Comparison of ENCODE assay signal across 25 mouse cellular contexts in genomic region chr4:94605591-94605990, GRCm38 (mm10). TPM values are rescaled to one million over a fixed set of nuclear protein-coding genes. Genes with fewer than 3 reads are reported as not detected.
"Had no signal": no experiment of that assay in that cellular context is flagged by ENCODE, and none has a peak within 500 bp of the region (broad histone marks: within the 10 kb centered on the region; RNA-seq: fewer than 3 reads in every experiment).

No protein-coding gene starts in this region.

- H3K4me3 ChIP-seq: left cerebral cortex, adult 2 months; limb, embryonic 10.5 days; limb, embryonic 13.5 days; liver, embryonic 12.5 days; liver, embryonic 15.5 days; lung, embryonic 15.5 days; megakaryocyte, embryonic 14.5 days; midbrain, embryonic 10.5 days had no signal

- H3K27me3 ChIP-seq: limb, embryonic 13.5 days; liver, embryonic 12.5 days; liver, embryonic 15.5 days; lung, embryonic 15.5 days; megakaryocyte, embryonic 14.5 days had no signal

- H3K4me2 ChIP-seq: limb, embryonic 13.5 days; liver, embryonic 12.5 days; liver, embryonic 15.5 days; lung, embryonic 15.5 days had no signal

- ATAC-seq: hindbrain, postnatal 0 days; inflammation-experienced regulatory T-cells, adult 6 months; intestine, embryonic 16.5 days; liver, embryonic 12.5 days had no signal

- H3K36me3 ChIP-seq: limb, embryonic 10.5 days; limb, embryonic 13.5 days; liver, embryonic 12.5 days; liver, embryonic 15.5 days; lung, embryonic 15.5 days; midbrain, embryonic 10.5 days had no signal

- H3K27ac ChIP-seq: hindbrain, postnatal 0 days; left cerebral cortex, adult 2 months; limb, embryonic 10.5 days; limb, embryonic 13.5 days; liver, embryonic 12.5 days; liver, embryonic 15.5 days; lung, embryonic 15.5 days; midbrain, embryonic 10.5 days; stomach, postnatal 0 days had no signal

- H3K9ac ChIP-seq: limb, embryonic 13.5 days; liver, embryonic 12.5 days; liver, embryonic 15.5 days; lung, embryonic 15.5 days had no signal

- H3K9me3 ChIP-seq: limb, embryonic 10.5 days; limb, embryonic 13.5 days; liver, embryonic 12.5 days; liver, embryonic 15.5 days; lung, embryonic 15.5 days; megakaryocyte, embryonic 14.5 days; midbrain, embryonic 10.5 days had no signal

- DNase-seq: layer of hippocampus, postnatal 36 days; liver; lung, adult 18-20 months; lung, postnatal 10 days; lung, postnatal 36 days; midbrain, embryonic 14.5 days; right cerebral cortex, postnatal 14 days; right cerebral cortex, postnatal 4 days; thymus, adult 2 months; thymus, postnatal 14 days; thymus, postnatal 4 days had no signal

RNA-seq across cellular contexts. Expression of gene Lrrc19, which starts 44.4 kb away (rescaled TPM):
- polyA plus RNA-seq: thymus, adult 2 months had no signal

RNA-seq across cellular contexts. Expression of gene Gm10306, which starts 49.2 kb away (rescaled TPM):
- polyA plus RNA-seq: hindbrain, postnatal 0 days; inflammation-experienced regulatory T-cells, adult 6 months; limb, embryonic 10.5 days; limb, embryonic 13.5 days; liver, embryonic 15.5 days; lung, embryonic 15.5 days; midbrain, embryonic 10.5 days; midbrain, embryonic 14.5 days; neural tube, embryonic 11.5 days; stomach, embryonic 14.5 days; thymus, adult 2 months had no signal
